Comparison of ENCODE assay signal across 24 mouse cellular contexts in the genomic region with DNA sequence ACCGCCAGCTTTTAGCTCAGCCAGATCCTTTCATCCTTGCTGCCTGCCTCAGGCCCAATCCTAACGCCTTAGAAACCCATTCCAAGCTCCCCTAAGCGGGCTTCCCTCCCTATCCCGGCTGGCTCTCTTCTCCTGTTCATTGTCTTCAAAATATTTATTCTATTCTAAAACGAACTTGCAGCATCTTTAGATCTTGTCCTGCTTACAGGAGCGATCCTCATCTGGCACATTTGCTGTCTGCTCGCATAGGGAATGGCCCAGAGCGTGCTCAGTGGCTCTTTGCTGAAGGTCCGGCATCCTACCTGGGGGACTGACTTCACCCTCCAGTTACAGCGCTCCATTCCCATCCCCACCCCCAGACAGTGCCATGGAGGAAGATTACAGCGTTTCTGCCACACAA.
"Had no signal": no experiment of that assay in that cellular context is flagged by ENCODE, and none has a peak within 500 bp of the region (broad histone marks: within the 10 kb centered on the region; RNA-seq: fewer than 3 reads in every experiment).

No protein-coding gene starts in this region.

- ATAC-seq: hindbrain, postnatal 0 days; intestine, embryonic 16.5 days had no signal

- H3K9me3 ChIP-seq: heart, embryonic 15.5 days; hindbrain, embryonic 13.5 days; hindbrain, embryonic 15.5 days; kidney, embryonic 15.5 days; limb, embryonic 13.5 days; limb, embryonic 15.5 days had no signal

- H3K27me3 ChIP-seq: heart, embryonic 13.5 days; heart, embryonic 15.5 days; hindbrain, embryonic 13.5 days; hindbrain, embryonic 15.5 days; kidney, embryonic 15.5 days; limb, embryonic 13.5 days; limb, embryonic 15.5 days had no signal

- H3K4me3 ChIP-seq: heart, adult 2 months; heart, embryonic 13.5 days; heart, embryonic 15.5 days; hindbrain, embryonic 13.5 days; hindbrain, embryonic 15.5 days; kidney, embryonic 15.5 days; limb, embryonic 13.5 days; limb, embryonic 15.5 days had no signal

- H3K9ac ChIP-seq: heart, embryonic 13.5 days; heart, embryonic 15.5 days; hindbrain, embryonic 13.5 days; hindbrain, embryonic 15.5 days; kidney, embryonic 15.5 days; limb, embryonic 13.5 days; limb, embryonic 15.5 days had no signal

- H3K36me3 ChIP-seq: heart, embryonic 13.5 days; heart, embryonic 15.5 days; hindbrain, embryonic 13.5 days; hindbrain, embryonic 15.5 days; kidney, embryonic 15.5 days; limb, embryonic 13.5 days; limb, embryonic 15.5 days had no signal

- DNase-seq: gastrocnemius, postnatal 14 days; gastrocnemius, postnatal 36 days; heart, adult 2 months; heart, postnatal 14 days; heart, postnatal 36 days; kidney, adult 11 months; kidney, adult 2 months; kidney, adult 9 months; kidney, postnatal 14 days; kidney, postnatal 36 days; layer of hippocampus, adult 9-11 months; layer of hippocampus, postnatal 36 days; left cerebral cortex, postnatal 4 days had no signal

- H3K27ac ChIP-seq: heart, adult 2 months; heart, embryonic 13.5 days; heart, embryonic 15.5 days; hindbrain, embryonic 13.5 days; hindbrain, embryonic 15.5 days; hindbrain, postnatal 0 days; kidney, embryonic 15.5 days; kidney, postnatal 0 days; limb, embryonic 13.5 days; limb, embryonic 15.5 days had no signal

- H3K4me2 ChIP-seq: heart, embryonic 11.5 days; heart, embryonic 13.5 days; heart, embryonic 15.5 days; hindbrain, embryonic 13.5 days; hindbrain, embryonic 15.5 days; kidney, embryonic 15.5 days; limb, embryonic 13.5 days; limb, embryonic 15.5 days had no signal

- H3K4me1 ChIP-seq: heart, embryonic 13.5 days; heart, embryonic 15.5 days; hindbrain, embryonic 13.5 days; hindbrain, embryonic 15.5 days; kidney, embryonic 15.5 days; limb, embryonic 13.5 days; limb, embryonic 15.5 days had no signal
